Mouse (Mus musculus): ENCODE data around the gene Tle4.

- TF ChIP-seq CTCF (IDR thresholded peaks at IDR 0.05) = no peak
- TF ChIP-seq POLR2A (IDR thresholded peaks at IDR 0.05; ENCODE audit: insufficient read depth, low read depth, low read length) = no peak
- TF ChIP-seq EP300 (IDR thresholded peaks at IDR 0.05; ENCODE audit: insufficient read depth, low read depth, low read length) = no peak
Observed at GRCm38 (mm10) chr19:14406603-14407002, 191.2 kb downstream of the Tle4 start.

All from heart, adult 2 months (tissue).